Mouse (Mus musculus): ENCODE measurements at regions not wholly inside any gene's neighbourhood (a gene's known extent, or its start where the extent isn't known, plus 50 kb on each side); places are given as distances from the start of the nearest gene placed in this dataset.
"Not testable (repeated sequence)": the region's sequence is repeated elsewhere in the genome, so short reads cannot be mapped to it uniquely, and the experiment has no call there.

GRCm38 (mm10) chr10:37739024-37739423, 600.3 kb upstream of the Marcks start:
- H3K9me3 ChIP-seq (replicated peaks; ENCODE audit: control insufficient read depth, insufficient read depth, low read length, poor library complexity, severe bottlenecking), result no peaks in the 10 kb centered on the region
- H3K27me3 ChIP-seq (ENCODE audit: control insufficient read depth, insufficient read depth, low read length, poor library complexity, severe bottlenecking), result no peaks in the 10 kb centered on the region
- no peaks in the 10 kb centered on the region for H3K36me3 ChIP-seq (ENCODE audit: control insufficient read depth, insufficient read depth, low read length, poor library complexity, severe bottlenecking)
- H3K27ac ChIP-seq (ENCODE audit: insufficient read depth, low read length), result no peak overlapping the region
- no peak overlapping the region for H3K9ac ChIP-seq (ENCODE audit: low read depth, poor library complexity, severe bottlenecking)
- H3K4me1 ChIP-seq (ENCODE audit: control insufficient read depth, insufficient read depth, low read length), result no peaks in the 10 kb centered on the region
- H3K4me3 ChIP-seq (ENCODE audit: low read depth, low read length), result no peak overlapping the region
- TF ChIP-seq EP300 (IDR thresholded peaks at IDR 0.05; ENCODE audit: insufficient read depth, low read depth, low read length) (no peak), CTCF (IDR thresholded peaks at IDR 0.05; ENCODE audit: low read depth, low read length) (no peak), POLR2A (IDR thresholded peaks at IDR 0.05; ENCODE audit: insufficient read depth, low read length) (no peak)

- H3K27ac ChIP-seq (ENCODE audit: insufficient read depth, low read length), result no peak overlapping the region
- H3K36me3 ChIP-seq (ENCODE audit: control insufficient read depth, insufficient read depth, low read length, poor library complexity, severe bottlenecking), result no peaks in the 10 kb centered on the region
- TF ChIP-seq CTCF (IDR thresholded peaks at IDR 0.05; ENCODE audit: low read depth, low read length) (no peak), POLR2A (IDR thresholded peaks at IDR 0.05; ENCODE audit: insufficient read depth, low read length) (no peak), EP300 (IDR thresholded peaks at IDR 0.05; ENCODE audit: insufficient read depth, low read depth, low read length) (no peak)
- no peaks in the 10 kb centered on the region for H3K4me1 ChIP-seq (ENCODE audit: control insufficient read depth, insufficient read depth, low read length)
- H3K27me3 ChIP-seq (ENCODE audit: control insufficient read depth, insufficient read depth, low read length, poor library complexity, severe bottlenecking), result no peaks in the 10 kb centered on the region
- H3K4me3 ChIP-seq (ENCODE audit: low read depth, low read length), result no peak overlapping the region
- H3K9ac ChIP-seq (ENCODE audit: low read depth, poor library complexity, severe bottlenecking), result no peak overlapping the region
- H3K9me3 ChIP-seq (replicated peaks; ENCODE audit: control insufficient read depth, insufficient read depth, low read length, poor library complexity, severe bottlenecking), result no peaks in the 10 kb centered on the region
These were observed 586.9 kb upstream of the Marcks start for GRCm38 (mm10) chr10:37725609-37726008.

- not testable (repeated sequence) for H3K9ac ChIP-seq (ENCODE audit: low read depth, poor library complexity, severe bottlenecking); H3K36me3 ChIP-seq (ENCODE audit: control insufficient read depth, insufficient read depth, low read length, poor library complexity, severe bottlenecking); H3K27me3 ChIP-seq (ENCODE audit: control insufficient read depth, insufficient read depth, low read length, poor library complexity, severe bottlenecking); H3K9me3 ChIP-seq (replicated peaks; ENCODE audit: control insufficient read depth, insufficient read depth, low read length, poor library complexity, severe bottlenecking); H3K4me1 ChIP-seq (ENCODE audit: control insufficient read depth, insufficient read depth, low read length); H3K4me3 ChIP-seq (ENCODE audit: low read depth, low read length); H3K27ac ChIP-seq (ENCODE audit: insufficient read depth, low read length)
These were observed 586.3 kb upstream of the Marcks start for GRCm38 (mm10) chr10:37724994-37725393.

- Histone ChIP-seq H3K36me3 (ENCODE audit: control insufficient read depth, insufficient read depth, low read length, poor library complexity, severe bottlenecking) (no peaks in the 10 kb centered on the region), H3K27ac (ENCODE audit: insufficient read depth, low read length) (no peak overlapping the region), H3K27me3 (ENCODE audit: control insufficient read depth, insufficient read depth, low read length, poor library complexity, severe bottlenecking) (no peaks in the 10 kb centered on the region), H3K4me1 (ENCODE audit: control insufficient read depth, insufficient read depth, low read length) (no peaks in the 10 kb centered on the region), H3K9ac (ENCODE audit: low read depth, poor library complexity, severe bottlenecking) (no peak overlapping the region), H3K9me3 (replicated peaks; ENCODE audit: control insufficient read depth, insufficient read depth, low read length, poor library complexity, severe bottlenecking) (no peaks in the 10 kb centered on the region), H3K4me3 (ENCODE audit: low read depth, low read length) (no peak overlapping the region)
- TF ChIP-seq EP300 (IDR thresholded peaks at IDR 0.05; ENCODE audit: insufficient read depth, low read depth, low read length), result no peak
- no peak for TF ChIP-seq CTCF (IDR thresholded peaks at IDR 0.05; ENCODE audit: low read depth, low read length)
- TF ChIP-seq POLR2A (IDR thresholded peaks at IDR 0.05; ENCODE audit: insufficient read depth, low read length), result no peak
These were observed 582.0 kb upstream of the Marcks start for GRCm38 (mm10) chr10:37720748-37721147.

- Histone ChIP-seq H3K9ac (ENCODE audit: low read depth, poor library complexity, severe bottlenecking) (no peak overlapping the region), H3K4me1 (ENCODE audit: control insufficient read depth, insufficient read depth, low read length) (no peaks in the 10 kb centered on the region), H3K36me3 (ENCODE audit: control insufficient read depth, insufficient read depth, low read length, poor library complexity, severe bottlenecking) (no peaks in the 10 kb centered on the region), H3K9me3 (replicated peaks; ENCODE audit: control insufficient read depth, insufficient read depth, low read length, poor library complexity, severe bottlenecking) (no peaks in the 10 kb centered on the region), H3K27ac (ENCODE audit: insufficient read depth, low read length) (no peak overlapping the region), H3K27me3 (ENCODE audit: control insufficient read depth, insufficient read depth, low read length, poor library complexity, severe bottlenecking) (no peaks in the 10 kb centered on the region), H3K4me3 (ENCODE audit: low read depth, low read length) (no peak overlapping the region)
- no peak for TF ChIP-seq EP300 (IDR thresholded peaks at IDR 0.05; ENCODE audit: insufficient read depth, low read depth, low read length)
- no peak for TF ChIP-seq CTCF (IDR thresholded peaks at IDR 0.05; ENCODE audit: low read depth, low read length)
- TF ChIP-seq POLR2A (IDR thresholded peaks at IDR 0.05; ENCODE audit: insufficient read depth, low read length), result no peak
These were observed 578.2 kb upstream of the Marcks start for GRCm38 (mm10) chr10:37716946-37717345.

GRCm38 (mm10) chr10:37711459-37711858, 572.7 kb upstream of the Marcks start:
- Histone ChIP-seq H3K9ac (ENCODE audit: low read depth, poor library complexity, severe bottlenecking) (no peak overlapping the region), H3K27ac (ENCODE audit: insufficient read depth, low read length) (no peak overlapping the region), H3K4me3 (ENCODE audit: low read depth, low read length) (no peak overlapping the region), H3K36me3 (ENCODE audit: control insufficient read depth, insufficient read depth, low read length, poor library complexity, severe bottlenecking) (no peaks in the 10 kb centered on the region), H3K4me1 (ENCODE audit: control insufficient read depth, insufficient read depth, low read length) (no peaks in the 10 kb centered on the region), H3K9me3 (replicated peaks; ENCODE audit: control insufficient read depth, insufficient read depth, low read length, poor library complexity, severe bottlenecking) (0 out of 2 replicates have a peak, but pooled peaks cover 3% of the 10 kb centered on the region), H3K27me3 (ENCODE audit: control insufficient read depth, insufficient read depth, low read length, poor library complexity, severe bottlenecking) (no peaks in the 10 kb centered on the region)
- no peak for TF ChIP-seq POLR2A (IDR thresholded peaks at IDR 0.05; ENCODE audit: insufficient read depth, low read length)
- no peak for TF ChIP-seq EP300 (IDR thresholded peaks at IDR 0.05; ENCODE audit: insufficient read depth, low read depth, low read length)
- TF ChIP-seq CTCF (IDR thresholded peaks at IDR 0.05; ENCODE audit: low read depth, low read length), result no peak

Measured in ES-Bruce4 (cell line).